Mouse (Mus musculus): ENCODE data around the gene Fkbp6. TPM values are rescaled to one million over a fixed set of nuclear protein-coding genes. Genes with fewer than 3 reads are reported as not detected.
"Not testable (repeated sequence)": the region's sequence is repeated elsewhere in the genome, so short reads cannot be mapped to it uniquely, and the experiment has no call there.

The Fkbp6 gene
- total RNA-seq (2021) = under 1 TPM; 0.36 to 0.40 TPM

DNA sequence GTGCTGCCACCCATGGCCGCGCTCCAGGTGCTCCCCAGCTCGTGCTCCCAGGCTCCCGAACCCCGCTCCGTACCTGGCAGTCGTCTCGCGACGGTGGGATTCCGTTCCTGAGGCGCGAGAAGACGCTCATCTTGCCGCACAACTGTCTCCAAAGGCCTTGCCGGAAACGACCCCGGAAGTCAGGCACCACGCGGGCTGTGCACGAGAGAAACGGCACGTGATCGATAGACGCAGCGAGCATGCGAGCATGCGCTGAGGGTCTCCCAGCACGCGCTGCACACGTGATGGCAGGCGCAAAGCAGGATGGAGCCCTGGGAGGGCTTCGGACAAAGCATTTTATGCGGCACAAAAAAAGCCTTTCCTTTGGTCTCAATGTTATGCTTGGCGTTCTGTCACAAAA lies at the start of gene Fkbp6:
TSS of gene Fkbp6 (minus strand) at position 183 of the 400 bp plus-strand sequence.
- intact Hi-C loops (cut with DNase I) = no loop called here
- DNase-seq = no peak

DNA sequence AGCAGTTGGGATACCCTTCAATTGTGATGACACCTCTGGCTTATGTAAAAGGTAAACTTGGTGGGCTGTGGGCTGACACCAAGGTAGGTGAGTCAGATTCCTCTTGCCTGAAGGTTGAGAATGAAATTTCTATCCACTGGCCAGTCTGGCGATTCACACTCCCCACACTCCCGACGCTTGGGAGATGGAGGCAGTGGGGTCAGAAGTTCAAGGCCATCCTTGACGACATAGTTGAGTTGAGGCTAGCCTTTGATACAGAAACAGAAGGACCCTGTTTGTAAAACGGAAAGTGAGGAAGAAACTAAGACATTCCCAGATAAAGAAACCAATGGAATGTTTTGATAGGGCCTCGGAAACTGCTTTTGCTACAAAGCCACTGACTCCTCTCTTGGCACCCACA lies 49.5 kb upstream of the Fkbp6 start:
- intact Hi-C loops (cut with DNase I) = loop anchor here (5.0 kb wide), 1 partner anchor 378 kb away; the partner anchor contains the start of genes Mdh2 and Styxl1

DNA sequence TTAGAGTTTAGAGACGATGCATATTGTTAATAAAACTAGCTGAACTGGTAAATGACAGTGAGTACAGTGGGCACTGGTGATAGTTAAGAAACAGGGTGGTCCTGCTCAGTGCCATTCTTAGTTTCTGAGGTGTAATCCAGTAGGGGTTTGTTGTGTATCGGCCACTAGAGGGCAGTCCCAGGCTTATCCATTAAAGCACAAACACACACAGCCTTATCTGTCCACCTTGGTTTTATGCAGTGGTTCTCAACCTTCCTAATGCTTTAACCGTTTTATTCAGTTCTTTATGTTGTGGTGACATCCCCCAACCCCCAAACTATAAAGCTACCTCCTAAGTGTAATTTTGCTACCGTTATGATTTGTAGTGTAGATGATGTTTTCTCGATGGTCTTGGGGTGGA lies 46.0 kb upstream of the Fkbp6 start:
- DNase-seq = peak; percentile 22 to 51
- intact Hi-C loops (cut with DNase I) = loop anchor here (5.0 kb wide), 1 partner anchor 381 kb away; the partner anchor contains the start of genes Mdh2 and Styxl1

More for the DNA sequence above, 49.5 kb upstream of the Fkbp6 start:
- no peak for DNase-seq

DNA sequence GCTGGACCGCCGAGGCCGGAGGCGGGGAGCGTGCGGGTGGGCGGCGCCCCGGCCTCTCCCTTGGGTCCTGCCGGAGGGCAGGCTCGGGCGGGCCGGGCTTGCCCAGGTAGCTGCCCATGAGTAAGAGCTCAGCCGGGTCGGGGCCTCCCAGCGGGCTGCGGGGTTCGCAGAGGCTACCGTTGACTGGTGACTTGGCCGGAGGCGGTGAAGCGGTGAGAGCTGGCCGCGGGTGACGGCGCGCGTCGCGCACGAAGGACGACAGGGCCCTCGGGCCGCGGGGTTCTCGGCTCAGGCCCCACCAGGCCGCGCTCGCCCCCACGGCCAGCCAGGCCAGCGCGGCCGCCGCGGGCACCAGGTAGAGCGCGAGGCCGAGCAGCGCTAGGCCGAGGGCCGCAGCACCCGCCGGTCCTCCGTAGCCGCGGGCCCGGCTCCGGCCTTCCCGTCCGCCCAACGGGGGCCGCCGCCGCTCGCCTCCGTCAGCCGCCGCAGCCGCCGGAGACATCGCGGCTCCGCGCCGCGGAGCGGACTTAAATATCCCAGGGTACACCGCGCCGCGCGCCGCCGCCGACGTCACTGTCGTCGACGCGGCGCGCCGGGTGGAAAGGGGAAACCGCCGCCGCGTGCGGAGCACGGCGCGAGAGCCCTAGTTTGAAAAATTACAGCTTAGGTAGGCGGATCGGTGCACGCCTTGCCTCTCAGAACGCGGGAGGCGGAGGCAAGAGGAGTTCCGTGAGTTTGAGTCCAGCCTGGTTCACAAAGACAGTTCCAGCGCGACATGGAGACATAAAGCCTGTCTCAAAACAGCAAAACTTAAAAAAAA lies 44.4 kb upstream of the Fkbp6 start, which contains the start of gene Pom121:
TSS of gene Pom121 (minus strand) at position 543 of the 820 bp plus-strand sequence.
- intact Hi-C loops (cut with DNase I) = no loop called here
- DNase-seq = peak; percentile 86 to 88

DNA sequence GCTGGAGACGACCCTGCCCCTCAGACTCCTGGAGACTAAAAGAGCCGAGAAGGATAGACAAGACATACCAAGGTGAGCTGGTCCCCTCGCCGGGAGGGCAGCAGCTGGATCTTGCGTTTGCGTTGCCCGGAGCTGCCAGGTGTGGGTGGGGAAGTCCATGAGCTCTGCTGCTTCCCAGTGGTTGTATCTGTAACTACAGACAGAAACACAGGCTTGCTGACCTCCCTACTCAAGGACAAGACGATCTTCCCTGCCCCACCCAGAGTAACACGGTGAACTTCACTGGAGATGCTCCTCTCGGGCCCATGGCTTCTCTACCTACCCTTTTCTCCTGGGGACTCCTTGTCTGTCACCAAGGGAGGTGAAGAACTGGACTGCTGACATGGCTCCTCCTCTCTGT lies 33.9 kb upstream of the Fkbp6 start:
- intact Hi-C loops (cut with DNase I) = no loop called here
- DNase-seq = no peak

DNA sequence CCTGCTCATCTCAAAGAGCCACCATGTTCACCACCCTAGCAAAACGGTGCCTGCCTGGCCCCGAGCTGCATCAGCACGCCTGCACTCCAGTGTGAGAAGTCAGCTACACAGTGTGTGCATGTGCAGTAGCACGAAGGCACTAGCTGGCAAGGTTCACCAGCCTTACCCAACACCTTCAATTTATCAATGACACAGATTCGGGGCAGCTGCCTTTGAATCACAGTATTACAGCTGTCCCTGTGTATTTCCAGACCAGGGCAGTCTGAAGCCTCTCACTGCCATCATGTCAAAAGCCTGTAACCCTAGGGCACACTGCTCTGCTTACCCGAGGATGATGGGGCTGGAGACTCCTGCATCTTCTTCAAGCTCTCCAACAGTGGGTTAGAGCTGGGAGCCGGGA lies 32.9 kb upstream of the Fkbp6 start:
- intact Hi-C loops (cut with DNase I) = no loop called here
- DNase-seq = no peak

DNA sequence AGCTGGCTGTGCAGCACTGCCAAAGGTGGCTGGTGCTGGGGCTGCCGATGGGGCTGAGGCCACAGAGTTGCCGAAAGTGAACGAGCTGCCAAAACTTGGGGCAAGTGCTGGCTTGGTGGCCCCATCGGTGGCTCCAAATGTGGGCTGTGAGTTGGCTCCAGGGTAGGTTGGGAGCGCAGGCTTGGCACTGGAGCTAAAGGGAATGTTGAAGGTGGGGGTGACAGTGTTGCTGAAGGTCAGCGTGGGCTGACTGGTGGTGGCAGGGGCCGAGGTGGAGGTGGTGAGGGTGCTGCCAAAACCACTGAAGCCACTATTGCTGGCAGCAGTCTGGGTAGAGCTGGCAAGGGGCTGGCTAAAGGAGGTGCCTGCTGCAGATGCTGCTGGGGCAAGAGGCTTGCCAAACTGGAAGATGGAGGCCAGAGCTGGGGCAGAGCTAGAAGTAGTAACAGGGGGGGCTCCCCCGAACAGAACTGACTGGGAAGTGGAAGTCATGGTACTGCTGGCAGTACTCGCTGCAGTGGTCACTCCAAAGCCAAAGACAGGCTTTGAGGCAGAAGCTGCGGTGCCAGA lies 31.6 kb upstream of the Fkbp6 start:
- intact Hi-C loops (cut with DNase I) = no loop called here
- DNase-seq = no peak

DNA sequence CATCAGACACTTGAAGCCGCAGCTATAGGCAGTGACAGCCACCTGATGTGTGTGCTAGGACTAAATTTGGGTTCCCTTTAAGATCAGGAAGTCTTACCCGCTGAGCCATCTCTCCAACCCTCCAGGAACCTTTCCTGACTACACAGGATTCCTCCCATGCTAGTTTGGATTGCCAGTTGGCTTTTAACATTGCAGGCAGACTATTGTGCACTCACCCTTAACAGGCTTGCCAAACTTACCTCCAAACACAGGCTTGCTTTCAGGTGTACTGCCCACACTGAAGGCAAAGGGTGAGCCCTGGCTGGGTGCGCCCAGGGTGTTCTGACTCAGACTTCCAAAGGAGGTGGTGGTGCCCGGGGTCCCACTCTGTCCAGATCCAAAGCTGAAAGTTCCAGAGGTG lies 30.8 kb upstream of the Fkbp6 start:
- intact Hi-C loops (cut with DNase I) = no loop called here

DNA sequence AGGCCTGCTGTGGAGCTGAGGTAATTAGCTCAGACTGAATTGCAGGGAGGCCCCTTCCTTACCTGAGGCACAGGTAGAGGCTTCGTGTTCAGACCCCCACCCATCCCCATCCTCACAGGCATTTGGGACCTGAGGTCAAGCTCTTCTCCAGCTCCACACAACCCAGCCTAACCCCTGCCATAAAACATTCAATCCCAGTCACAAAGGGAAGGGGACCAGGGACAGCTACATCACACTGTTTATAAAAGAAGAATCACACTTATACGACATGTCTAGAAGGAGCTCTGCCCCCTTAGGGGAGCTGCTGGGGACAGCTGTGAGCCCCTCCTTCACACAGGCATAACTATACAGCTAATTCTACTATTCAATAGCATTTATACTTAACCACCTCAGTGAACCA lies 26.5 kb upstream of the Fkbp6 start:
- DNase-seq = no peak
- intact Hi-C loops (cut with DNase I) = no loop called here

More for the DNA sequence above, 30.8 kb upstream of the Fkbp6 start:
- DNase-seq = no peak

DNA sequence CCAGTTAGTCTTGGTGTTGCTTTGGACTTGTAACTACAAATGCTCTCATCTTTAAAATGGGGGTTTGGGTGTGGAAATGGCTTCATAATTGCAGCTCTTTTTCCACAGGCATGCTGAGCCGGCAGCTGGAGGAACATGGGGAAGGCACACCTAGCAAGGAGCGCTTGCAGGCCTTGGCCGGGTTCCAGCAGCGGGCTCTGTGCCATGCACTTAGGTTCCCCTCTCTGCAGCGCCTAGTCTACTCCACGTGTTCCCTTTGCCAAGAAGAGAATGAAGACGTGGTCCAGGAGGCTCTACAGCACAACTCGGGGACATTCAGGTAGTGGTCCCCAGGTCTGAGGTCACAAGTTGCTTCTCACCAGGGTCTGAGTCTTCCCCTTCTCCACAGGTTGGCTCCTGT lies 25.3 kb upstream of the Fkbp6 start:
- intact Hi-C loops (cut with DNase I) = no loop called here
- peak; percentile 47 to 54 for DNase-seq

DNA sequence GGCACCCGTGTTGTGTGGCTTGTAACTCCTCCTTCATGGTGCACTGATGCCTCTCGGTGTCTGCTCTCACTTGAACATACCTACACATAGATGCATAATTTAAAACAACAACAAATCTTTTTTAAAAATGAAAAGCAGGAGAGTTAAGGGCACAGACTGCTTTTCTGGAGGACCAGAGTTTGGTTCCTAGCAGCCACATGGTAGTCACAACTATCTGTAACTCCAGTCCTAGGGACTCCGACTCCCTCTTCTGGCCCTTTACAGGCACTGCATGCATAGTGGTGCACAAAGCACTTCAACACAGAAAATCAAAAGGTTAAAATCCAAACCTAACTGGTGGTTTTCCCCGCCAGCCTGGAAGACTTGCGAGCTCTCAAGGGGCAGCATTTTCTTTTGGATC lies 23.8 kb upstream of the Fkbp6 start:
- intact Hi-C loops (cut with DNase I) = no loop called here
- DNase-seq = no peak

DNA sequence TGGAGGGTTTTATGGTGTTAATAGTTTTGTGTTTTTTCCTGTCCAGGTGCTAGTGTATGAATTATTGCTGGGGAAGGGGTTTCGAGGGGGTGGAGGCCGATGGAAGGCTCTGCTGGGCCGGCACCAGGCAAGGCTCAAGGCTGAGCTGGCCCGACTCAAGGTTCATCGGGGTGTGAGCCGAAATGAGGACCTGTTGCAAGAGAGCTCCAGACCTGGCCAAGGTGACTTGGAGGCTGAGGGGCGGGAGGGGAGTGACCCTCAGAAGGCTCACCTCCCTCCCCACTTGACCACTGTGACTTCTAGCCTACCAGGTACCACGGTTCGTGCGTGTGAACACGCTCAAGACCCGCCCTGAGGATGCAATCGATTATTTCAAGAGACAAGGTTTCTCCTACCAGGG lies 21.4 kb upstream of the Fkbp6 start:
- intact Hi-C loops (cut with DNase I) = no loop called here
- DNase-seq = no peak

DNA sequence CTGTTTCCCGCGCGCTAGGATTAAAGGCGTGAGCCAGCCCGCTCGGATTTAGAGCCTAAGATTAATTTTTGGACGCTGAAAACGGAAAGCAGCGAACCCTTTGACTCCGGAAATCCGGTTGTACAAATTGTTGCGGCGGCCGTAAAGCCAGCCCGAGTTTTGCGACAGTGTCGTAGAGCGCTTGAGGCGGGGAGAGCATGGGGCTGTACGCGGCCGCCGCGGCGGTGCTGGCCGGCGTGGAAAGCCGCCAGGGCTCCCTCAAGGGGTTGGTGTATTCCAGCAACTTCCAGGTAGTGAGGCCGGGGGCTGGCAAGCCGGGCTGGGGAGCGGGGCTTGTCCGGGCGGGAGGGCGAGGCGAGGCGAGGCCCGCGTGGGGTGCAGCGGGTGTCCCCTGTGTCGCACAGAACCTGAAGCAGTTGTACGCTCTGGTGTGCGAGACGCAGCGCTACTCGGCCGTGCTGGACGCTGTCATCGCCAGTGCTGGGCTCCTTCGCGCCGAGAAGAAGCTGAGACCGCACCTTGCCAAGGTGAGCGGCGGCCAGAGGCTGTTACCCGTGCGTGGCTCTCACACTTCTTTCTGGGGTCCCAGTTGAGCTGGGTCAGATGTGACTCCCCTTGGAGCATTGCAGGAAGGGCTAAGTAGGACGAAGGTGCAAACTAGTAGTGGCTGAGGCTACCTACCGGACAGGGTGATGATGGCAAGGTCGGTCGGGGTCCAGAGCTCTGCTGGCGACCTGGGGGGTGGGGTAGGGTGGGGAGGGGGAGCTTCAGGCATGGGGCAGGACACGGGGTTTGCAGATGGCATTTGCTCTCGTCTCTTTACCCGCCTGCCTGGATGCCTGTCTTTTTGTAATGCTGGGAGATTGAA lies 20.2 kb upstream of the Fkbp6 start, which contains the start of gene Nsun5:
TSS of gene Nsun5 (plus strand) at position 167 of the 868 bp plus-strand sequence.
- intact Hi-C loops (cut with DNase I) = no loop called here
- DNase-seq = peak; percentile 96 to 97

DNA sequence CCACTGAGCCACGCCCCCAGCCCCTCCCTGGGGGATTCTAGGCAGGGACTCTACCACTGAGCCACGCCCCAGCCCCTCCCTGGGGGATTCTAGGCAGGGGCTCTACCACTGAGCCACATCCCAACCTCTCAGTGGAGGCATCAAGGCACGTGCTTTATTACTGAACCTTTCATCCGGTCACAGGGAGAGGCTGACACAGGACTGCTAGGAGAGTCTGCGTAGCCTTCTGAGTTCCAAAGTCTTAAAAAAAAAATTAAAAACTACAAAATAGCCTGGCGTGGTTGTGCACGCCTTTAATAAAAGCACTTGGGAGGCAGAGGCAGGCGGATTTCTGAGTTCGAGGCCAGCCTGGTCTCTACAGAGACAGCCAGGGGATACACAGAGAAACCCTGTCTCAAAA lies 19.4 kb upstream of the Fkbp6 start:
- intact Hi-C loops (cut with DNase I); DNase-seq: not testable (repeated sequence)

DNA sequence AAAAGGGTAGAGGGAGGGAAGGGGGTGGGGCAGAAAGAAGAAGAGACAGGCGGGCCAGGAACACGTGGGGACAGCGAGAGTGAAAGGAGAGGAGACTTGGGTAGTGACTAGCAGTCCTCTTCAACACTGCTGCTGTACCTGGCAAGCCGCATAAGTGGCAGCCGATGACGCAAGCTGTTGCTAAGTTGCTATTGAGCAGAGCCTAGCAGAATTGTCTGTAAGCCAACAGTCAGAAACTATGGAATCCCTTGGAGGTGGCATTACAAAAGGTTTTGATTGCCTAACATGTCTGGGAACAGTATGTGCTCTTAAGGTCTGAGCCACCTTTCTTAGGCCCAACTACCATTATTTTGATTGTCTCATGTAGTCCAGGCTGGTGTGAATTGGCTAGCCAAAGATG lies 18.5 kb upstream of the Fkbp6 start:
- DNase-seq = no peak
- intact Hi-C loops (cut with DNase I) = no loop called here

DNA sequence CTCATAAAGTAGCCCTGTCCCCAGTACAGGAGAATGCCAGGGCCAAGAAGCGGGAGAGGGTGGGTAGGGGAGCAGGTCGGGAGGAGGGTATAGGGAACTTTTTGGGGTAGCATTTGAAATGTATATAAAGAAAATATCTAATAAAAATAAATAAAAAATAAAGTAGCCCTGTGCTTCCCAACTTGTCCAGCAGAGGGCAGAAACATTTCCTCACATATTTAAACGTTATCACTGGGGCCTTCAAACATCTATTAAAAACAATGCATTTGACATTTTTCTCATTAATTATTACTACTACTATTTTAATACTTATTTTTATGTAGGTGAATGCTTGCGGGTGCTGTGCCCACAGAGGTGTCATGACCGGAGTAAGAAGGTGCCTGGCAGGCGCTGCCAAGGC lies 18.0 kb upstream of the Fkbp6 start:
- intact Hi-C loops (cut with DNase I) = no loop called here

DNA sequence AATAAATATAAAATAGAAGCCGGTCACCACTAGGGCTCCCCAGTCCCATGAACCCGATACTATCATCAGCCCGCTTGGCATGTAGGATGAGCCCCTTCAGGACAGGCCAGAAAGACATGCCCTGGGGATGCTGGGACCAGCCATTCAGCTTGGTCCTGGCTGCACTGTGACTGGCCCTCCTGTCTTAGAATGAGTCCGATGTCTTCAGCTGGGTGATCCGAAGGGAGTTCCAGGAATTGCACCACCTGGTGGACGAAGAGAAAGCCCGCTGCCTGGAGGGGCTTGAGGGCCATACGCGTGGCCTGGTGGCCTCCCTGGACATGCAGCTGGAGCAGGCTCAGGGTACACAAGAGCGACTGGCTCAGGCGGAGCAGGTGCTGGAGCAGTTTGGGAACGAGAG lies 13.7 kb upstream of the Fkbp6 start:
- peak; percentile 40 to 60 for DNase-seq
- intact Hi-C loops (cut with DNase I) = no loop called here

More for the DNA sequence above, 18.0 kb upstream of the Fkbp6 start:
- peak in 1 of 2 experiments; percentile 33 for DNase-seq

DNA sequence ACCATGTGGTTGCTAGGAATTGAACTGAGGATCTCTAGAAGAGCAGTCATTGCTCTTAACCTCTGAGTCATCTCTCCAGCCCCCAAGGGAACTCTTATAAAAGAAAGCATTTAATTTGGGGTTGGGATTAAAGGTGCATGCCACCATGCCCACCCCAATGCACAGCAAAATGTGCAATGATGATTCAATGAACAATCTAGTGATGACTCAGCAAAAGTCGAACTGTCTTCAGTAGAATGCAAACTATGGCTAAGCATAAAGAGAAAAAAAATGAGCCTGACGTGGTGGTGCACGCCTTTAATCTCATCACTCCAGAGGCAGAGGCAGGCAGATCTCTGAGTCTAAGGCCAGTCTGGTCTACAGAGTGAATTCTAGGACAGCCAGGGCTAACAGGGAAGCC lies 12.7 kb upstream of the Fkbp6 start:
- intact Hi-C loops (cut with DNase I) = no loop called here
- DNase-seq = no peak

DNA sequence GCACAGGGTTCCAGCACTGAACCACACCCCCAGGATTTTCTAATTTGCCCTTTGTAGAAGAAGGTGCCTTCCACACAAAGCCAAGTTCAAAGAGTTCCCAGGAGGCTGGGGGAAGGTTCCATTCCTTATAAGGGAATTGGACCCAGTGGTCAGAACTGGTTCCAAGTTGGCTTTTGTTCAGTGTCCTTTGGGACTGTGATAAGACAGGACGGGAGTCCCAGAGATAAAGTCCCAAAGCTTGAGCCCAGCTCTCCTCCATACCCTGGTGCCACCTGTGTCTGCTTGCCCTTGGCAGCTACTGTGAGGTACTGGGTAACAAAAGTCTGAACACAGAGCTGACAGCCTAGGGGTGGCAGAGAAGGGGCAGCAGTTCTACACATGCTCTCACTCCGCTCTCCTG lies 9.9 kb upstream of the Fkbp6 start:
- intact Hi-C loops (cut with DNase I) = no loop called here
- DNase-seq = peak; percentile 79 to 87

DNA sequence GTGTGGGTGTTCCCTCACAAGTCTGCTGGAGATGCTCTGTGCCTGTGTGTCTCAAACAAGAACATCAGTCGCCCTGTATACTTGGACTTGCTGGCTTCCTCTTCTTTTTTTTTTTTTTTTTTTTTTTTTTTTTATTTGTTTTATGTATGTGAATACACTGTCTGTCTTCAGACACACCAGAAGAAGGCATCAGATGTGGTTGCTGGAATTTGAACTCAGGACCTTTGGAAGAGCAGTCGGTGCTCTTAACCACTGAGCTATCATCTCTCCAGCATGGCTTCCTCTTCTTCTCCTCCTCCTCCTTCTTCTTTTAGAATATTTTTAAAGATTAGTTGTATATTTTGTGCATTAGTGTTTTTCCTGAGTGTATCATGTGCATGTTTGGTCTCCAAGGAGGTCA lies 7.7 kb upstream of the Fkbp6 start:
- intact Hi-C loops (cut with DNase I) = no loop called here

DNA sequence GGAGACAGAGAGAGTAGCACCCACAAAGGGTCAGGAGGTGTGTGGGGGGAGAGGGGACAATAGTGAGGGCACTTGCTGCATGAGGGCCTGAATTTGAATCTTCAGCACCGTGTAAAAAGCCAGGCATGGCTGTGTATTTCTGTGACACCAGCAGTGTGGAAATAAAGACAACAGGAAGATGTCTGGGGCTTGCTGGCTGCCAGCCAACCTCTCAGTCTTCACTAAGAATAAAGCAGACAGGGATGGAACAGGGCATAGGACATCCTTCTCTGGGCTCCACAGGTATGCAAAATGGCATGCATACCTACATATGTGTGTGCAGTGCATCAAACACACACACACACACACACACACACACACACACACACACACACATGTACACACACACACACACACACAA lies 6.2 kb upstream of the Fkbp6 start:
- DNase-seq = no peak
- intact Hi-C loops (cut with DNase I) = no loop called here

More for the DNA sequence above, 7.7 kb upstream of the Fkbp6 start:
- DNase-seq = peak in 1 of 2 experiments; percentile 32

Measured in heart, postnatal 10 days (tissue).